Mouse (Mus musculus): Measurements from ENCODE around the gene Macrod2. TPM values are rescaled to one million over a fixed set of nuclear protein-coding genes. Genes with fewer than 3 reads are reported as not detected.

The Macrod2 gene
- total and polyA plus RNA-seq, 2 experiments, result 2.0 to 3.3 TPM

- H3K27me3 ChIP-seq (ENCODE audit: control insufficient read depth, insufficient read depth, low read length), result no peaks in the 10 kb centered on the region
- no peak overlapping the region for H3K4me3 ChIP-seq (ENCODE audit: insufficient read depth, low read depth, low read length)
- no peaks in the 10 kb centered on the region for H3K36me3 ChIP-seq (ENCODE audit: control insufficient read depth, insufficient read depth, low read length)
- no peaks in the 10 kb centered on the region for H3K79me2 ChIP-seq (ENCODE audit: control insufficient read depth, insufficient read depth, low read length)
- 44% methylated on average over 2 of the region's 2 CpGs for WGBS
- no peaks in the 10 kb centered on the region for H3K4me1 ChIP-seq (ENCODE audit: control insufficient read depth, insufficient read depth, low read length)
- H3K27ac ChIP-seq (replicated peaks; ENCODE audit: insufficient read depth, low read depth, low read length), result no peak overlapping the region
- H3K9ac ChIP-seq (ENCODE audit: low read depth, low read length), result no peak overlapping the region
- no peak for DNase-seq (ENCODE audit: extremely low read depth, low read depth, low spot score)
- TF ChIP-seq POLR2A (IDR thresholded peaks at IDR 0.05; ENCODE audit: extremely low read depth, insufficient read depth, low read length) (no peak), CTCF (IDR thresholded peaks at IDR 0.05; ENCODE audit: low read depth, low read length) (no peak)
These were observed 1872.7 kb downstream of the Macrod2 start for GRCm38 (mm10) chr2:142267836-142268235.

- TF ChIP-seq CTCF (IDR thresholded peaks at IDR 0.05; ENCODE audit: low read depth, low read length), result no peak
- TF ChIP-seq POLR2A (IDR thresholded peaks at IDR 0.05; ENCODE audit: extremely low read depth, insufficient read depth, low read length), result no peak
- Histone ChIP-seq H3K79me2 (ENCODE audit: control insufficient read depth, insufficient read depth, low read length) (no peaks in the 10 kb centered on the region), H3K27ac (replicated peaks; ENCODE audit: insufficient read depth, low read depth, low read length) (no peak overlapping the region), H3K4me1 (ENCODE audit: control insufficient read depth, insufficient read depth, low read length) (no peaks in the 10 kb centered on the region), H3K9ac (ENCODE audit: low read depth, low read length) (no peak overlapping the region), H3K27me3 (ENCODE audit: control insufficient read depth, insufficient read depth, low read length) (no peaks in the 10 kb centered on the region), H3K4me3 (ENCODE audit: insufficient read depth, low read depth, low read length) (no peak overlapping the region), H3K36me3 (ENCODE audit: control insufficient read depth, insufficient read depth, low read length) (no peaks in the 10 kb centered on the region)
- DNase-seq (ENCODE audit: extremely low read depth, low read depth, low spot score), result no peak
- WGBS, result 31% methylated on average over 1 of the region's 1 CpGs
These were observed 1891.7 kb downstream of the Macrod2 start for GRCm38 (mm10) chr2:142286761-142287160.

- TF ChIP-seq POLR2A (IDR thresholded peaks at IDR 0.05; ENCODE audit: extremely low read depth, insufficient read depth, low read length) (no peak), CTCF (IDR thresholded peaks at IDR 0.05; ENCODE audit: low read depth, low read length) (no peak)
- 83% methylated on average over 4 of the region's 4 CpGs for WGBS
- no peak for DNase-seq (ENCODE audit: extremely low read depth, low read depth, low spot score)
These were observed 1899.7 kb downstream of the Macrod2 start for GRCm38 (mm10) chr2:142294831-142295230.

GRCm38 (mm10) chr2:142303098-142303911, 1908.2 kb downstream of the Macrod2 start:
- Histone ChIP-seq H3K4me3 (ENCODE audit: insufficient read depth, low read depth, low read length) (no peak overlapping the region), H3K27me3 (ENCODE audit: control insufficient read depth, insufficient read depth, low read length) (no peaks in the 10 kb centered on the region), H3K79me2 (ENCODE audit: control insufficient read depth, insufficient read depth, low read length) (no peaks in the 10 kb centered on the region), H3K36me3 (ENCODE audit: control insufficient read depth, insufficient read depth, low read length) (no peaks in the 10 kb centered on the region), H3K9ac (ENCODE audit: low read depth, low read length) (no peak overlapping the region), H3K4me1 (ENCODE audit: control insufficient read depth, insufficient read depth, low read length) (no peaks in the 10 kb centered on the region), H3K27ac (replicated peaks; ENCODE audit: insufficient read depth, low read depth, low read length) (no peak overlapping the region)
- no peak for DNase-seq (ENCODE audit: extremely low read depth, low read depth, low spot score)
- WGBS, result 51% methylated on average over 2 of the region's 2 CpGs
- no peak for TF ChIP-seq POLR2A (IDR thresholded peaks at IDR 0.05; ENCODE audit: extremely low read depth, insufficient read depth, low read length)
- TF ChIP-seq CTCF (IDR thresholded peaks at IDR 0.05; ENCODE audit: low read depth, low read length), result no peak

More at GRCm38 (mm10) chr2:142294831-142295230, 1899.7 kb downstream of the Macrod2 start:
- Histone ChIP-seq H3K27me3 (ENCODE audit: control insufficient read depth, insufficient read depth, low read length) (no peaks in the 10 kb centered on the region), H3K36me3 (ENCODE audit: control insufficient read depth, insufficient read depth, low read length) (no peaks in the 10 kb centered on the region), H3K27ac (replicated peaks; ENCODE audit: insufficient read depth, low read depth, low read length) (no peak overlapping the region), H3K4me3 (ENCODE audit: insufficient read depth, low read depth, low read length) (no peak overlapping the region), H3K9ac (ENCODE audit: low read depth, low read length) (no peak overlapping the region), H3K79me2 (ENCODE audit: control insufficient read depth, insufficient read depth, low read length) (no peaks in the 10 kb centered on the region), H3K4me1 (ENCODE audit: control insufficient read depth, insufficient read depth, low read length) (no peaks in the 10 kb centered on the region)

- Histone ChIP-seq H3K27ac (replicated peaks; ENCODE audit: insufficient read depth, low read depth, low read length) (no peak overlapping the region), H3K9ac (ENCODE audit: low read depth, low read length) (no peak overlapping the region), H3K27me3 (ENCODE audit: control insufficient read depth, insufficient read depth, low read length) (no peaks in the 10 kb centered on the region), H3K4me1 (ENCODE audit: control insufficient read depth, insufficient read depth, low read length) (no peaks in the 10 kb centered on the region), H3K79me2 (ENCODE audit: control insufficient read depth, insufficient read depth, low read length) (no peaks in the 10 kb centered on the region), H3K36me3 (ENCODE audit: control insufficient read depth, insufficient read depth, low read length) (no peaks in the 10 kb centered on the region), H3K4me3 (ENCODE audit: insufficient read depth, low read depth, low read length) (no peak overlapping the region)
- 61% methylated on average over 2 of the region's 2 CpGs for WGBS
- no peak for DNase-seq (ENCODE audit: extremely low read depth, low read depth, low spot score)
- TF ChIP-seq POLR2A (IDR thresholded peaks at IDR 0.05; ENCODE audit: extremely low read depth, insufficient read depth, low read length), result no peak
- no peak for TF ChIP-seq CTCF (IDR thresholded peaks at IDR 0.05; ENCODE audit: low read depth, low read length)
These were observed 1908.7 kb downstream of the Macrod2 start for GRCm38 (mm10) chr2:142303912-142304182.

GRCm38 (mm10) chr2:142323158-142323557, 1928.0 kb downstream of the Macrod2 start:
- Histone ChIP-seq H3K4me1 (ENCODE audit: control insufficient read depth, insufficient read depth, low read length) (no peaks in the 10 kb centered on the region), H3K9ac (ENCODE audit: low read depth, low read length) (no peak overlapping the region), H3K27ac (replicated peaks; ENCODE audit: insufficient read depth, low read depth, low read length) (no peak overlapping the region), H3K36me3 (ENCODE audit: control insufficient read depth, insufficient read depth, low read length) (no peaks in the 10 kb centered on the region), H3K27me3 (ENCODE audit: control insufficient read depth, insufficient read depth, low read length) (no peaks in the 10 kb centered on the region), H3K79me2 (ENCODE audit: control insufficient read depth, insufficient read depth, low read length) (no peaks in the 10 kb centered on the region), H3K4me3 (ENCODE audit: insufficient read depth, low read depth, low read length) (no peak overlapping the region)
- no peak for TF ChIP-seq CTCF (IDR thresholded peaks at IDR 0.05; ENCODE audit: low read depth, low read length)
- no peak for TF ChIP-seq POLR2A (IDR thresholded peaks at IDR 0.05; ENCODE audit: extremely low read depth, insufficient read depth, low read length)
- 79% methylated on average over 3 of the region's 3 CpGs for WGBS
- no peak for DNase-seq (ENCODE audit: extremely low read depth, low read depth, low spot score)
